Mouse (Mus musculus) kidney, embryonic 15.5 days (tissue): ENCODE measurements around the gene 4930402F06Rik. TPM values are rescaled to one million over a fixed set of nuclear protein-coding genes. Genes with fewer than 3 reads are reported as not detected.
A peak's percentile ranks its signal among the peaks of the same experiment; 100 is the strongest.

Experiments
- ATAC-seq: fragments of 200-750 bp; cut with Nextera tagmentation; replicated peaks from 2 replicates; pipeline ENCODE4 v1.8.0; 2017; ENCODE audit warnings: moderate TSS enrichment; ENCODE audit not compliant: low FRiP score
- H3K27ac ChIP-seq: fragments of 300-500 bp; sonication (generic); 2 replicates; pipeline ENCODE4 v1.5.1; 2015; ENCODE audit warnings: mild to moderate bottlenecking, inconsistent platforms
- H3K27me3 ChIP-seq: fragments of 300-500 bp; sonication (generic); 2 replicates; pipeline ENCODE4 v1.6.1; 2015; ENCODE audit warnings: inconsistent platforms
- H3K36me3 ChIP-seq: fragments of 300-500 bp; sonication (generic); 2 replicates; pipeline ENCODE4 v1.6.1; 2015; ENCODE audit warnings: inconsistent platforms
- H3K4me1 ChIP-seq: fragments of 300-500 bp; sonication (generic); 2 replicates; pipeline ENCODE4 v1.6.1; 2015; ENCODE audit warnings: inconsistent platforms
- H3K4me2 ChIP-seq: fragments of 300-500 bp; sonication (generic); 2 replicates; pipeline ENCODE4 v1.6.1; 2015; ENCODE audit warnings: moderate library complexity, mild to moderate bottlenecking, inconsistent platforms
- H3K4me3 ChIP-seq: fragments of 300-500 bp; sonication (generic); replicated peaks from 2 replicates; pipeline ENCODE4 v1.5.1; 2015; ENCODE audit warnings: mild to moderate bottlenecking, inconsistent platforms
- H3K9ac ChIP-seq: fragments of 300-500 bp; sonication (generic); 2 replicates; pipeline ENCODE4 v1.6.1; 2015; ENCODE audit warnings: mild to moderate bottlenecking, inconsistent platforms
- H3K9me3 ChIP-seq: fragments of 300-500 bp; sonication (generic); replicated peaks from 2 replicates; pipeline ENCODE4 v1.6.1; 2016; ENCODE audit warnings: inconsistent platforms
- WGBS: fragments of 180-500 bp; shearing (Covaris S2); methylation state at CpG from one replicate; pipeline ENCODE4 v1.1.7; 2015; ENCODE audit warnings: mixed read lengths; 5-methylcytosine and 5-hydroxymethylcytosine counted together
- polyA plus RNA-seq: library from polyadenylated mRNA; unstranded; fragments of >200 nt; fragmentation: Nextera tagmentation; extraction: Ambion mirVana; gene quantifications from 2 replicates; pipeline ENCODE4 v1.2.1, GENCODE M21; 2015

The 4930402F06Rik gene
- polyA plus RNA-seq, 1 experiment from 2014 or later = not detected

- Histone ChIP-seq H3K4me3 (peak within 1 kb of the TSS; percentile 57), H3K4me1 (peaks cover 21% of the 10 kb centered on the region), H3K36me3 (no peaks in the 10 kb centered on the region), H3K27ac (peak within 1 kb of the TSS; percentile 82), H3K4me2 (peak within 1 kb of the TSS; percentile 93), H3K9me3 (no peaks in the 10 kb centered on the region), H3K27me3 (no peaks in the 10 kb centered on the region), H3K9ac (peak within 1 kb of the TSS; percentile 52)
- peak; percentile 98 for ATAC-seq
- 0% methylated on average over 45 of the region's 45 CpGs for WGBS
These were observed 60.3 kb downstream of the 4930402F06Rik start, which contains the start of gene Stom for GRCm38 (mm10) chr2:35336388-35337280. Gene Stom, minus strand, starts transcription at chr2:35336976.

- ATAC-seq = no peak
- peak overlapping the region; percentile 93 for H3K4me2 ChIP-seq
- H3K4me3 ChIP-seq = peak overlapping the region; percentile 57
- H3K9ac ChIP-seq = no peak overlapping the region
- no peaks in the 10 kb centered on the region for H3K9me3 ChIP-seq
- H3K36me3 ChIP-seq = no peaks in the 10 kb centered on the region
- H3K27ac ChIP-seq = no peak overlapping the region; the same call in 1 of the 2 replicates
- WGBS = 8% methylated on average over 7 of the region's 7 CpGs
- no peaks in the 10 kb centered on the region for H3K27me3 ChIP-seq
- peaks cover 21% of the 10 kb centered on the region for H3K4me1 ChIP-seq
These were observed 61.4 kb downstream of the 4930402F06Rik start for GRCm38 (mm10) chr2:35335620-35336019.

- ATAC-seq = no peak
- H3K27ac ChIP-seq = no peak overlapping the region
- no peak overlapping the region for H3K4me3 ChIP-seq
- H3K27me3 ChIP-seq = no peaks in the 10 kb centered on the region
- H3K9me3 ChIP-seq = no peaks in the 10 kb centered on the region
- H3K36me3 ChIP-seq = no peaks in the 10 kb centered on the region
- H3K9ac ChIP-seq = no peak overlapping the region
- H3K4me1 ChIP-seq = peaks cover 21% of the 10 kb centered on the region
- H3K4me2 ChIP-seq = no peak overlapping the region
These were observed 63.3 kb downstream of the 4930402F06Rik start for GRCm38 (mm10) chr2:35333670-35334069.

DNA sequence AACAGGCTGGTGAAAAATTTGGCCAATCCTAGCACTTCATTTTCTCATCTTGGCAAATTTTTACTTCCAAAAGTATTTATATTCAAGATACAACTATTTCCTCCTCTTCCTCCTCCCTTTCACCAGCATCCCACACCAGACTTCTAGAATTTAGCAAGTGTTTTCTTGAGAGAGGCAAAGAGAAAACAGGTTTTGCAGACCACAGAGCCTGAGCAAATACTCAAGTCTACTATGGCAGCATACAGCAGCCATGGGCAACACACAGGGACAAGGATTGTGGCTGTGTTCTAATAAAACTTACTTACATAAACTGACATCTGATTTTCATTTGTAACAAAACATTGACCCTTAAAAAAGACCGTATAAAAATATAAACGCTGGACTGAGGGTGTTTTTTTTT, 65.8 kb downstream of the 4930402F06Rik start:
- H3K4me3 ChIP-seq = no peak overlapping the region
- H3K4me2 ChIP-seq = no peak overlapping the region
- H3K36me3 ChIP-seq = no peaks in the 10 kb centered on the region
- no peak overlapping the region for H3K9ac ChIP-seq
- no peaks in the 10 kb centered on the region for H3K9me3 ChIP-seq
- no peak overlapping the region for H3K27ac ChIP-seq
- WGBS = 64% methylated on average over 2 of the region's 2 CpGs
- no peak for ATAC-seq
- H3K27me3 ChIP-seq = no peaks in the 10 kb centered on the region
- H3K4me1 ChIP-seq = peaks cover 13% of the 10 kb centered on the region

DNA sequence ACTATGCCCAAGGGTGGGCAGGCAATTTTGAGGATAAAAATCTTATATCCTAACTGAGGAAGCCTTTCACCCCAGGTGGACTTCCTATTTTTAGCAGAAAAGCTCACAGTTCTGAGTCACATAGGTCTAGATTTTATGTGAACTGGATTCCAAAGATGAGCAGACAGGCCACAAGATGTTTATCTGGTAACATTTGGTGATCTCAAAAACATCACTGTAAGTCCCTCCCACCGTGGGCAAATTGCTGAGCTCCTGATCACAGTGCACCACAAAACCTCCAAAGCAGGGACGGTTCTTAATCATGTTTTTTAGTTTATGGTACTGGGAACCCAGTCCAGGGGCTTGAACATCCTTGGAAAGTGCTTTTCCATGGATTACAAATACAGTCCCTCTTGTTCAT, 67.9 kb downstream of the 4930402F06Rik start:
- Histone ChIP-seq H3K27me3 (no peaks in the 10 kb centered on the region), H3K4me2 (no peak overlapping the region), H3K36me3 (0 out of 2 replicates have a peak, but pooled peaks cover 5% of the 10 kb centered on the region), H3K27ac (no peak overlapping the region), H3K9ac (no peak overlapping the region), H3K4me3 (no peak overlapping the region), H3K4me1 (0 out of 2 replicates have a peak, but pooled peaks cover 6% of the 10 kb centered on the region), H3K9me3 (no peaks in the 10 kb centered on the region)
- no peak for ATAC-seq
- WGBS = 87% methylated on average over 2 of the region's 2 CpGs

DNA sequence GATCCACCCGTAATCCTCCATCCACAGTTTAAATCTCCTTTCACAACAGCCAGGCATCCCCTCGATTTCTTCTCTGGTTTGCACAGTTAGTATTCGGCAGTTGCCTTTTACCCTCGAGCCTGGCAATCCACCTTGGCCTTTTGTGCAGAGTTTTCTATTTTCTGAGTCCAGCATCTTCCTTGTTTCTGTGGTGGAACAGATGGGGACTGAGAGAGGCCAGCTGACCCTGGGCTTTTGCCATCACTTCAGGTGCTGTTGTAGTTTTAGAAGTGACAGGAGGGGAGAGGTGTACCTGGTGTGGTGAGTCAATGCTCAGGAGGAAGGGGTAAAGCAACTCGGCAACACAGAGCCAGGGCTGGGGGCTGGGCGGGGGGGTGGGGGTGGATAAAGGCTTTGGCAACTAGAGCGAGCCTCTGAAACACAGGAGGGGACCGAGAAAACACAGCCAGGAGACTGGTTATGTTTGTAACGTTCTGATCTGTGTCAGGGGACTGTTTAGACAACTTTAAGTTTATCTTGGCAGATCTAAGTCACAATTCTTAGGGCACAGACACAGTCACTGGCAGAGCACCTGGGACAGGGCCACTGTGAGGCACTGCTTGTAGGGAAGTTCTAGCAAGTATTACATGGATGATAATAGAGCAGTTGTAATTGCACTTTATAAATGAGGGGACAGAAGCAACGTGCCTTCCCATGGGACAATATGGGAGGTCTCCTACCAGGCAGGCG, 68.7 kb downstream of the 4930402F06Rik start:
- 55% methylated on average over 11 of the region's 11 CpGs for WGBS

GRCm38 (mm10) chr2:35327583-35327982, 69.4 kb downstream of the 4930402F06Rik start:
- H3K9ac ChIP-seq = no peak overlapping the region
- peak overlapping the region; percentile 57 for H3K27ac ChIP-seq
- H3K4me1 ChIP-seq = 0 out of 2 replicates have a peak, but pooled peaks cover 6% of the 10 kb centered on the region
- H3K27me3 ChIP-seq = no peaks in the 10 kb centered on the region
- 0 out of 2 replicates have a peak, but pooled peaks cover 5% of the 10 kb centered on the region for H3K36me3 ChIP-seq
- no peak for ATAC-seq
- no peak overlapping the region for H3K4me3 ChIP-seq
- H3K4me2 ChIP-seq = 0 out of 2 replicates have a peak overlapping the region, but pooled peaks have one; percentile 7
- WGBS = 65% methylated on average over 10 of the region's 10 CpGs
- H3K9me3 ChIP-seq = no peaks in the 10 kb centered on the region

More for the DNA sequence above, 68.7 kb downstream of the 4930402F06Rik start:
- Histone ChIP-seq H3K27ac (no peak overlapping the region), H3K9me3 (no peaks in the 10 kb centered on the region), H3K4me2 (no peak overlapping the region), H3K9ac (no peak overlapping the region), H3K27me3 (no peaks in the 10 kb centered on the region), H3K36me3 (0 out of 2 replicates have a peak, but pooled peaks cover 5% of the 10 kb centered on the region), H3K4me1 (0 out of 2 replicates have a peak, but pooled peaks cover 6% of the 10 kb centered on the region), H3K4me3 (no peak overlapping the region)
- no peak for ATAC-seq

DNA sequence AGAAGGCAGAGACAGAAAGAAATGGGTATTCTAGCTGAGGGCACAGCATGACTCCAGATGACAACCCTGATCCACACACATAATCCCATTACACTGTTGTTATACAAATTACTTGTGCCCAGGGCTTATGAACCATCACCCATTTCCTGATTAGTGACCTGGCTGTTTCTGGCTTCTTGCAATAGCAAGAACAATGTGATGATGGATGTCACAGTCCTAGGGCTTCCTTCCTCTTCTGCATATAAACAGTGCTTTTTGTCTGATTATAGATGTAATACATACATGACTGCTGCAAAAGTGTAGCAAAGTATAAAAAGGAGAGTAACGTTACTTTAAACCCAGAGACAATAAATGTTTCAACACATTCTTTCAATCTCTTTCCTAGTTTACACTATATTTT, 70.0 kb downstream of the 4930402F06Rik start:
- Histone ChIP-seq H3K27me3 (no peaks in the 10 kb centered on the region), H3K9ac (no peak overlapping the region), H3K4me3 (no peak overlapping the region), H3K4me1 (0 out of 2 replicates have a peak, but pooled peaks cover 6% of the 10 kb centered on the region), H3K27ac (no peak overlapping the region), H3K4me2 (no peak overlapping the region), H3K36me3 (0 out of 2 replicates have a peak, but pooled peaks cover 5% of the 10 kb centered on the region), H3K9me3 (no peaks in the 10 kb centered on the region)
- WGBS = 61% methylated on average over 1 of the region's 1 CpGs
- no peak for ATAC-seq

GRCm38 (mm10) chr2:35325930-35326329, 71.0 kb downstream of the 4930402F06Rik start:
- Histone ChIP-seq H3K4me2 (no peak overlapping the region), H3K36me3 (peaks cover 9% of the 10 kb centered on the region; the same call in 1 of the 2 replicates), H3K27ac (no peak overlapping the region), H3K4me3 (no peak overlapping the region), H3K4me1 (0 out of 2 replicates have a peak, but pooled peaks cover 6% of the 10 kb centered on the region), H3K9me3 (no peaks in the 10 kb centered on the region), H3K27me3 (no peaks in the 10 kb centered on the region), H3K9ac (no peak overlapping the region)
- WGBS = 67% methylated on average over 10 of the region's 10 CpGs
- ATAC-seq = 0 out of 2 replicates have a peak, but pooled peaks have one; percentile 43
